Mouse (Mus musculus) hindbrain, postnatal 0 days (tissue): Measurements from ENCODE around the gene H2-Eb2. TPM values are rescaled to one million over a fixed set of nuclear protein-coding genes. Genes with fewer than 3 reads are reported as not detected.

Source experiments
- ATAC-seq: fragments of 200-750 bp; cut with Nextera tagmentation; 2 replicates; pipeline ENCODE4 v1.8.0; 2017; ENCODE audit warnings: mild to moderate bottlenecking, moderate TSS enrichment, moderate library complexity
- DNase-seq: peaks from one replicate; pipeline ENCODE4 v3.0.0-alpha.2; 2015; ENCODE audit warnings: low spot score
- H3K27ac ChIP-seq: fragments of 300-500 bp; sonication (generic); 2 replicates; pipeline ENCODE4 v1.5.1; 2014; ENCODE audit warnings: mild to moderate bottlenecking
- H3K27me3 ChIP-seq: fragments of 300-500 bp; sonication (generic); 2 replicates; pipeline ENCODE4 v1.6.1; 2014; ENCODE audit warnings: low read length, mixed read lengths; ENCODE audit not compliant: insufficient read depth
- H3K36me3 ChIP-seq: fragments of 300-500 bp; sonication (generic); 2 replicates; pipeline ENCODE4 v1.6.1; 2014; ENCODE audit warnings: low read length, mixed read lengths; ENCODE audit not compliant: insufficient read depth
- H3K4me1 ChIP-seq: fragments of 300-500 bp; sonication (generic); 2 replicates; pipeline ENCODE4 v1.6.1; 2014; ENCODE audit warnings: antibody characterized with exemption, low read length, mixed read lengths; ENCODE audit not compliant: insufficient read depth
- H3K4me2 ChIP-seq: fragments of 300-500 bp; sonication (generic); 2 replicates; pipeline ENCODE4 v1.6.1; 2014; ENCODE audit warnings: low read depth, mild to moderate bottlenecking, low read length, moderate library complexity, mixed read lengths
- H3K4me3 ChIP-seq: fragments of 300-500 bp; sonication (generic); 2 replicates; pipeline ENCODE4 v1.5.1; 2014; ENCODE audit warnings: low read length
- H3K9ac ChIP-seq: fragments of 300-500 bp; sonication (generic); replicated peaks from 2 replicates; pipeline ENCODE4 v1.6.1; 2014; ENCODE audit warnings: mild to moderate bottlenecking, low read length, moderate library complexity, mixed read lengths
- H3K9me3 ChIP-seq: fragments of 300-500 bp; sonication (generic); 2 replicates; pipeline ENCODE4 v1.6.1; 2016; ENCODE audit warnings: low read length, mixed read lengths
- CTCF ChIP-seq: IDR thresholded peaks from 2 replicates; pipeline ENCODE4 v1.5.1; 2016; ENCODE audit warnings: antibody characterized with exemption, control low read depth, low read depth
- WGBS: fragments of 180-500 bp; shearing (Covaris S2); extraction: QIAGEN DNeasy Blood & Tissue Kit; methylation state at CpG from one replicate; pipeline ENCODE4 v1.1.7; 2014; 5-methylcytosine and 5-hydroxymethylcytosine counted together
- polyA plus RNA-seq: library from polyadenylated mRNA; unstranded; fragments of >200 nt; fragmentation: Nextera tagmentation; extraction: Ambion mirVana; gene quantifications from 2 replicates; pipeline ENCODE4 v1.2.1, GENCODE M21; 2015
- total RNA-seq: library from RNA; depleted of rRNA; stranded (reverse); fragments of >200 nt; gene quantifications from 2 replicates; pipeline ENCODE4 v1.2.3, GENCODE M21; 2014

The H2-Eb2 gene
- total and polyA plus RNA-seq, 2 experiments from 2014 or later, result 0.05 to 0.20 TPM

- TF ChIP-seq CTCF, result no peak
- Histone ChIP-seq H3K36me3 (no peaks in the 10 kb centered on the region), H3K4me2 (no peak overlapping the region), H3K9me3 (no peaks in the 10 kb centered on the region), H3K4me1 (no peaks in the 10 kb centered on the region), H3K27me3 (no peaks in the 10 kb centered on the region), H3K27ac (no peak overlapping the region), H3K9ac (no peak overlapping the region), H3K4me3 (no peak overlapping the region)
- DNase-seq (no peak), ATAC-seq (no peak)
- WGBS, result 51% methylated on average over 2 of the region's 2 CpGs
These were observed 8.2 kb upstream of the H2-Eb2 start for GRCm38 (mm10) chr17:34317275-34317674.

GRCm38 (mm10) chr17:34326373-34326772 is 908 bp downstream of the H2-Eb2 start:
- no peaks in the 10 kb centered on the region for H3K36me3 ChIP-seq
- whole genome bisulfite sequencing, result 87% methylated on average over 3 of the region's 3 CpGs
- no peak for TF ChIP-seq CTCF
- no peaks in the 10 kb centered on the region for H3K27me3 ChIP-seq
- no peak for ATAC-seq
- no peaks in the 10 kb centered on the region for H3K4me1 ChIP-seq
- H3K9ac ChIP-seq, result no peak overlapping the region
- H3K4me3 ChIP-seq, result no peak overlapping the region
- no peak for DNase-seq
- no peaks in the 10 kb centered on the region for H3K9me3 ChIP-seq
- no peak overlapping the region for H3K27ac ChIP-seq
- no peak overlapping the region for H3K4me2 ChIP-seq

- Histone ChIP-seq H3K4me3 (no peak overlapping the region), H3K27me3 (no peaks in the 10 kb centered on the region), H3K9ac (no peak overlapping the region), H3K4me2 (no peak overlapping the region), H3K9me3 (no peaks in the 10 kb centered on the region), H3K27ac (no peak overlapping the region), H3K4me1 (no peaks in the 10 kb centered on the region), H3K36me3 (no peaks in the 10 kb centered on the region)
- DNase-seq, result no peak
- TF ChIP-seq CTCF, result no peak
- ATAC-seq, result no peak
- 79% methylated on average over 2 of the region's 2 CpGs for WGBS
These were observed 4.3 kb downstream of the H2-Eb2 start for GRCm38 (mm10) chr17:34329807-34330206.

DNA sequence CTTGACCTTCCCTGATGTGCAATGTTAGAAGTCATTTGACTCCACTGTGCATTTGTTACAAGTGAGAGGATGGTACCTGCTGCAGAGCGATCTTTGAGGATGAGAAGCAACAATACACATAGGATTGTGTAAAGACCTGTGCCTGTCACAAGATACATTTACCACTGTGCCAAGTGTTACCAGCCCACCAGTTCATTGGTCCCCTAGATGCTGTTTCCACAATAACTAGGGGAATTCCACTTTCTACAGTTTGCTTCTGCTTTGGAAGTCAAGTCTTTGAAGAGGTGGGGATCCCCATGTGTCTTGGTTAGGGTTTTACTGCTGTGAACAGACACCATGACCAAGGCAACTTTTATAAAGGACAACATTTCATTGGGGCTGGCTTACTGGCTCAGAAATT is 5.7 kb downstream of the H2-Eb2 start:
- 85% methylated on average over 1 of the region's 1 CpGs for WGBS
- TF ChIP-seq CTCF, result no peak
- no peak for ATAC-seq
- no peaks in the 10 kb centered on the region for H3K4me1 ChIP-seq
- H3K4me2 ChIP-seq, result no peak overlapping the region
- H3K9ac ChIP-seq, result no peak overlapping the region
- no peak overlapping the region for H3K27ac ChIP-seq
- H3K36me3 ChIP-seq, result no peaks in the 10 kb centered on the region
- H3K4me3 ChIP-seq, result no peak overlapping the region
- H3K9me3 ChIP-seq, result no peaks in the 10 kb centered on the region
- no peaks in the 10 kb centered on the region for H3K27me3 ChIP-seq
- no peak for DNase-seq

- Histone ChIP-seq H3K9me3 (no peaks in the 10 kb centered on the region), H3K4me2 (no peak overlapping the region), H3K4me3 (no peak overlapping the region), H3K4me1 (no peaks in the 10 kb centered on the region), H3K36me3 (no peaks in the 10 kb centered on the region), H3K27me3 (no peaks in the 10 kb centered on the region), H3K9ac (no peak overlapping the region), H3K27ac (no peak overlapping the region)
- WGBS, result 36% methylated on average over 3 of the region's 3 CpGs
- DNase-seq, result no peak
- no peak for TF ChIP-seq CTCF
- ATAC-seq, result no peak
These were observed 15.3 kb downstream of the H2-Eb2 start for GRCm38 (mm10) chr17:34340619-34341402.

- no peak for TF ChIP-seq CTCF
- H3K36me3 ChIP-seq, result no peaks in the 10 kb centered on the region
- no peak for ATAC-seq
- H3K9me3 ChIP-seq, result no peaks in the 10 kb centered on the region
- no peaks in the 10 kb centered on the region for H3K4me1 ChIP-seq
- no peak for DNase-seq
- WGBS, result 84% methylated on average over 4 of the region's 4 CpGs
- H3K27ac ChIP-seq, result no peak overlapping the region
- H3K9ac ChIP-seq, result no peak overlapping the region
- no peaks in the 10 kb centered on the region for H3K27me3 ChIP-seq
- no peak overlapping the region for H3K4me3 ChIP-seq
- H3K4me2 ChIP-seq, result no peak overlapping the region
These were observed 19.4 kb downstream of the H2-Eb2 start for GRCm38 (mm10) chr17:34344882-34345281.

- DNase-seq (no peak), ATAC-seq (no peak)
- H3K4me1 ChIP-seq, result no peaks in the 10 kb centered on the region
- no peaks in the 10 kb centered on the region for H3K27me3 ChIP-seq
- H3K9ac ChIP-seq, result no peak overlapping the region
- H3K4me2 ChIP-seq, result no peak overlapping the region
- H3K9me3 ChIP-seq, result no peaks in the 10 kb centered on the region
- H3K36me3 ChIP-seq, result no peaks in the 10 kb centered on the region
- H3K27ac ChIP-seq, result no peak overlapping the region
- WGBS, result 88% methylated on average over 7 of the region's 7 CpGs
- TF ChIP-seq CTCF, result no peak
- H3K4me3 ChIP-seq, result no peak overlapping the region
These were observed 20.0 kb downstream of the H2-Eb2 start for GRCm38 (mm10) chr17:34345486-34345885.
